Mouse (Mus musculus) monocyte, adult 2 months (primary cell): ENCODE measurements around the gene Mogat2.

Source experiments
- DNase-seq, 2 experiments: peaks; one replicate each; pipeline ENCODE4 v3.0.0; 2022; ENCODE audit warnings: low spot score in 2 of 2, low read depth in 1 of 2

Gene Mogat2

DNA sequence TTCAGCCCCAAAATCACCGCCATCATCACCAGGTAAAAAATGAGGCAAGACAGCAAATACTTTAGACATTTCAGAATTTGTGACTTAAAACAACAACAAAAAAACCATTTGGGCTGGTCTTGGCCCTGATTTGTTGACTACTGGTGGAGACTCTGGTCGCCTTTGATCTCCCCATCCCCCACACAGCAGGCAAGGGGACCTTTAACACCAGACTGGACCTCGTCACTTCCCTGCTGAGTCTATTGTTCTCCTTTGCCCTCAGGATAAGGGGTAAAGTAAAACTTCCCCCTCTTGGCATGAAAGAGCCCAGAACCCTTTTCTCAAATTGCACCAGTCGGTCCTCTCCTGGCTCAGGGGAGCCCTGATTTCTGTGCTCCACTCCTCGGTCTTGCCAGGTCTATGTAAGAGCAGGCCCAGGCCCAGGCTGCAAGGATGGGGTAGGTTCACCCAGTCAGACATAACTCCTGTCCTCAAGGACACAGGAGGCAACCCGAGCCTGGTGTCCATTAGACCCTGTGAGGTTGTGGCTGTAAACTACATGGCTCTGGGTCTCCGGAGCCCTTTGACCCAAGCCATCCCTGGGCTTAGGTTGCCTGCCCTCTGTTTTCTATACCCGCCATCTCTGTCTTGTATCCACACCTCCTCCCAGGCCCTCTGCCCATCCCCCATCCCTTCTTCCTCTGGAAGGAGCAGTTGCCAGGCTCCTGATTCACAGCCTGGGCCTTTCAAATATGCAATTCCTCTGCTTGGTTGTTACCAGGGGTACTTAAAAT, 1.3 kb downstream of the Mogat2 start:
- DNase-seq, result no peak

DNA sequence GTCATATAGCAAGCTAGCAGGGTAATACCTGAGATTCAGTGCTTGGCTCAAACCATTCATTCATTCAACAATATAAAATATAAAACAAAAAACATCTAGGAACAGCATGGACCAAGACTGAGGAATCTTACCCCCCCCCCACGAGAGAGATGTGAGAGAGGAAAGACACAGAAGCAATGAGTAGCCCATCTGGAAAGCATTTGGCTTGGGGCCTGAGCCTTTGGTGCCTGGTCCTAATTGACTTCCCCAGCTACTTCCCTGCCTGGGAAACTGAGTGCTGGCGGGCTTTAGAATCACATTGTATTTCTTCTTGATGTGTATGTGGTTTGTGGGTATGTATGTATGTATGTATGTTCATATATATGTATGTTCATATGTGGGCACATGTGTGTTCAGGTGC, 2.8 kb downstream of the Mogat2 start:
- DNase-seq, result no peak

DNA sequence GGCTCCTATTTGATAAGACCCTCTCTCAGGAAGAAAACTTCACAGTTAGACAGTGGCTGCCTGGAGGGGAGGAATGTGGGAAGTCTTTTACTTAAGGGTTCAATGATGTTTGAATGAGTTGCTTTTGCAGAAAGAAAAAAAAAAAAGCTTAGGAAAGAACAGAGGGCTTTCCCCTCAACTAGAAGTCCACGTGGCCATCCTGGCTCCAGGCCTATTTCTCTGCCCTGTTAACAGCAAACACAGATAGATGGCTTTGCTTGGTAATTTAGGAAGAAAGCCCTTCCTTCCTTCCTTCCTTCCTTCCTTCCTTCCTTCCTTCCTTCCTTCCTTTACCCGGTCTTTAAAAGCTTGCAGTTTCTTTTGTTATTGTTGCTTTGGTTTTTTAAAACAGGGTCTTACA, 3.5 kb downstream of the Mogat2 start:
- no peak for DNase-seq

DNA sequence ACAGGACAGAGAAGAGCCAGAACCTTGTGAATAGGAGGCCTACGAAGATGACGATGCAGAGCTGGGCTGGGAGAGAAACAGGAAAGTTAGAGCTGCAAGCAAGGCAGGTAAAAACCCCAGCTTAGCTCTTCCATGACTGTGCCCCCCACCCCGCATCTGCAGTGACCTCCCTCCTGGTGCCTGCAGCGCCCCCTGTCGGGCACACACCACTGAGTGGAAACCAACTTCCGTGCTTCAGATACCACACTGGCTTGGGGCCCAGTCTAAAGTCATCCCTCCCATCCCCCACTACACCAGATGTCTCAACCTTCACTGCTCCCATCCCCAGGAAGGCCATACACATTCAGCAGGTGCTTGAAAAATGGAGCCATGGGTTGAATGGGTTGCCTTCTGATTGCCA, 5.8 kb downstream of the Mogat2 start:
- no peak for DNase-seq

DNA sequence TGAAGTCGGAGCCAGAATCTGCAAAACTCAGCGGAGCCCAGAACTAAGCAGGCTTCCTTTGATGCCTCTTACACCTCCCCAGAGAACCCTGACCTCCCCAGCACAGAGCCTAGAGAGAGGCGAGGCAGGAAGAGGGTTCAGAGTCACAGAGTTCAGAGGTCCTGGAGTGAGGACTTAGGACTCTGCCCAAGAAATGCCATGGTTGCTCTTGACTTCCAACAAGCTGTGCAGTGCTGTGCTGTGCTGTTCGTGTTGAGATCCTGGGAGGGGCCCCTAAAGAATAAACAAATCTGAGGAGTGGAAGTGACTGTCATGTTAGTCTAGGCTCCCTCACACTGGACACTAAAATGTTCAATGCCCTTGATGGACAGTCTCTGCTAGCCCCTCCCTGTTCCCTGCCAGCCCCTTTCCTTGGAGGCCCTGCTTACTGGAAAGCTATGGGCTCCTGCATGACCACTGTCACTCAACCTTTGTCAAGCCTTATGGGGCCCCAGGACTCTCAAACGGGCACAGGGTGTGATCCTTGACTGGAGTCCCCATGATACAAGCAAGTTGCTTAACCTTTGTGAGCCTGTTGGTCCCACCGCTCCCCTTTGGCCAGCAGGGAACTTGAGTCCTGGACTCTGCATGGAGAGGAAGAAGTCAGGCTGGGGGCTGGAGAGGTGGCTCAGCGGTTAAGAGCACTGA, 8.2 kb downstream of the Mogat2 start:
- DNase-seq, result no peak

DNA sequence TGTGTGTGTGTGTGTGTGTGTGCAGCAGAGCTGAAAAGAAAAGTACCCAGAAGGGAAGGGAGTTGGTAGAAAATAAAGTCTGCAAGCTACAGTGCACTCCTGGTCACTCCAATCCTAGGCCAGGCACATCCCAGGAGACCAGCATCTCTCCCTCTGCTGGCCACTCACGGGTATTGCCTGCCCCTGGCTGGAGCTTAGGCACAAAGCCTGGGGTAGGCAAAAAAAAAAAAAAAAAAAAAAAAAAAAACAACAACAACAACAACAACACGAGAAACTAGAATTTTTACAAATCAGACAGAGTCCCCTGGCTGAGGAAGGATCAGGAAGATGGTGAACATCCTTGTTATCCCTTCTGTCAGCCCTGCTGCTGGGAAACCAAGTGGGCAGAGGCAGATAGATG, 9.0 kb downstream of the Mogat2 start:
- no peak for DNase-seq

DNA sequence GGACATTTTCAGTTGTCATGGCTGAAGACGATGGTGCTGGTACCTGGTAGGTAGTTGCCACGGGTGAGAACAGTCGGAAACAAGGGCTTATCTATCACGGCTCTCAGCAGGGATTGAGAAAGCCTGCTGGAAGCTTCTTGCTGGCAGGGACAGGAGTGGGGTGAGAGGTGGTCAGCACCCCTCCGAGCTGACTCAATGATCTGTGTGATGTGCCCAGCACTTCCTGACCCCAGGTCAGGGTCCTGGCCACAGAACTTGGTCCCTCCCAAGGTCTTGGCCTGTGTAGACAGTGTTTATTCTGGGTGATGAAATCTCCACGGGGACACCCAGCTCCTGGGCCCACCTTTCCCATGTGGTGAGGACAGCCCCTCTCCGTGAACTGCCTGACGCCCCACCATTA, 9.6 kb downstream of the Mogat2 start:
- DNase-seq, result no peak

DNA sequence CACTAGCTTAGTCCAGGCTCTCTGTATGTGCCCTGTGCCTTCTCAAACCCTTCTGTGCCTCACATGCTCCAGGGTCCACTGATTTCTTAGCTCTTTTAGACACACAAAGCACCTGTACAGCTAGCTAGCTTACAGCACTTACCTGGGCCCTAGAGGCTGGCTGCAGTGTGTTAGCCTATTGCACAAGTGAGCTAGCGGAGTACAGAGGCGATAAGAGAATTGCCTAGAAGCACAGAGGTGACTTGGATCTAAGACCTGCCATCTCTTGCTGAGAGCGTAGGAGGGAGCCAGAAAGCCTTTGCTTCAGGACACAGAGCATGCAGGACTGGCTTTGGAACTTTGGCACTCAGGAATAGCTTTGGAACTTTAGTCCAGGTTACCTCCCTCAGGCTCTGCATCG, 11.2 kb downstream of the Mogat2 start:
- no peak for DNase-seq

DNA sequence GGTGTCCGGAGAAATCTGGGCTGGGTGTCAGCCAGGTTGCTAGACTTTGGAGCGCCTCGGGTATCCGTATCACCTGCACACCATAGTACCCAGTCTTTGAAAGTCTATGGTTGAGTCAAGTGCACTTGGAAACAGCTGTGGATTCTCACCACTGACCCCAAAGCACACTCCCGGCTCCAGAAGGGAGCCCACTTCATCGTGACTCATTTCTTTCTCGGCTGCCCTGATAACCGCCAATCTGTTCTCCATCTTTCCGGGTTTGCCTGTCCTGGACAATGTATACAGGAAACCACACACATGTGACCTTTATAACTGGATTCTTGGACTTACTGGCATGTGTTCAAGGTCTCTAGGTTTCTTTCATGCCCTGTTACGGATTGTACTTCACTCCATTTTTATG, 11.8 kb downstream of the Mogat2 start:
- DNase-seq, result no peak

DNA sequence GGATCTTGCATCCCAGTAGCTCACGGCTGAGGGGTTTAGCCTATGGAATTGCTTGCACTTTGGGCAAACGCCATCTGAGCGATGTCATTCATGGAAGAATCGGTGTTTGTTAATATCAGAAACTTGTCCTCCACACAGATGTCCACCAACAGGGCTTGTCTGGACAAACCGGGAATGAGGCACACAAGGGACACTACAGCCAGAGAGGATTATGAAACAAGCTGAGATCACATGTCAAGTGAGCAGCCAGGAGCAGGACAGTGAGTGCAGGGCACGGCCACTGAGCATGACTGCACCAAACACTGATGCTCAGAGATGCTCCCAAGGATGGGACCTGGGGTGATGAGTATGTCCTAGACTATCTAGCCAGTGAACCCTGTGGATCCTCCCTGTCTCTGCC, 13.0 kb downstream of the Mogat2 start:
- DNase-seq, result no peak

DNA sequence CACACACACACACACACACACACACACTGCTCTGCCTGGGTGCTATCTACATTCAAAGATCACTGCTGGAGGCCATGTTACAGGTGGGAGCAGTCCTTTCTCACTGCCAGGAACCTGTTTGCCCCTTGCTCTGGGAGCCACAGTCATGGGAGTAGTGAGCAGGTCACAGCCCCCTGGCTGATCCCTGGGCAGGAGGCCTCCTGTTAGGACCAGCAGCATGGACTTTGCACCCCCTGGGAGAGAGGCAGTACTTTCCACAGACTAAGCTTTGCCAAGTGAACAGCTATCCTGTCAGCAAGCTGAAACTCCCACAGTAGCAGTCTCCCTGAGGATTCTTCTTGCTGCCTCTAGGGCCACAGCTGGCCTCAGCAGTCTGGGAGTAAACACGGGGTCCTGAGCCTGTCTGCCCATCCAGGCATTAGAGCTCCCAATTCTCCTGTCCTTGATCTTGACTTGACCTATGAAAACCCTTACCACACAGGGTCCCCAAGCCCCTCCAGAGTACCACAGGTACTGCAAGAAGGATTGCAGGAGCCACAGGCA, 13.7 kb downstream of the Mogat2 start:
- DNase-seq, result no peak

DNA sequence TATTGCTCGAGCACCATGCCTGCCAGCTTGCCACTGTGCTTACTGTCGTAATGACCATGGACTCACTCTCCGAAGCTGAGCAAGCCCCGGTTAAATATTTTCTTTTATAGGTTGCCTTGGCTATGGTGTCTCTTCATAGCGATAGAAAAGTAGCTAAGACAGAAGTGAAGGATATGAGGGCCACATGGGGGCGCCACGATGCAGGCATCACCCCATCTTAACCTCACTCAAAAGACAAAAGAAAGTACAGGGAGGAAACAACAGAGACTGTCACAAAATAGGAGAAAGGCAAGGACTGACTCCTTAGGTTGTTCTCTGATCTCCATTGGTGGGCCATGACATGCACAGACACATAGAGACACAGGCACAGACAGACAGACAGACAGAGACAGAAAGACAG, 14.2 kb downstream of the Mogat2 start:
- DNase-seq, result no peak

DNA sequence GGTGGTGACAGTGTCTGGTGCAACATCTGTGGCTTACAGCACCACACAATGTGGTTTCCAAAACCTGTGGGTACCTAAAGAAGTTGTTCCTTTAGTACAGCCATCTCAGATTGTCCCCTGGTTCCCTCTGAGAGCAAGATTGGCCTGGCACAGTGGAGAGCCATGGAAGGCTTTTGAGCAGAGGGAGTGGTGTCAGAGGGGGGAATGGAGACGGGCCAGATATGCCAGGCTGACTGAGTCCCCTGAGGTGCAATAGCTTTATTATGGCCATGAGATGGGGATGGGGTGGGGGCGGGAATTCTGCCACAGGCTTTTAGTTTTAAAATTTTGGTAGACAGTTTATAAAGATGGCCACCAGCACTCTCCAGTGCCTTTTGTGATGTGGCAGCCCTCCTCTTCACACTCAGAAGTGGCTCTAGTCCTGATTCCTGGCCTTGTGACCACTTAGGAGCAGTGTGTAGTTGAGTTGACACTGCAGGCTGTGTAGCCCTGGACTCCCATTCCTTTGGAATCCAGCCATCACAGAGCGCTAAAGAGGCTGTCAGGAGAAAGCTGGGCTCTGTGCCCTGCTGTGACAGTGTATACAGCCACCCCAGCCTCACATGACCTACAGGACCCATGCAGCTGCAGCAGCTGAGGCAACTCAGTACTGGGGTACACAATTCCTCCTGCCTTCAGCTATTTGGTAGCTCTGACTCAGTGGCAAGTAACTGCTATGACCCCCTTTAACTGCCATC, 20.9 kb downstream of the Mogat2 start:
- DNase-seq, result no peak

DNA sequence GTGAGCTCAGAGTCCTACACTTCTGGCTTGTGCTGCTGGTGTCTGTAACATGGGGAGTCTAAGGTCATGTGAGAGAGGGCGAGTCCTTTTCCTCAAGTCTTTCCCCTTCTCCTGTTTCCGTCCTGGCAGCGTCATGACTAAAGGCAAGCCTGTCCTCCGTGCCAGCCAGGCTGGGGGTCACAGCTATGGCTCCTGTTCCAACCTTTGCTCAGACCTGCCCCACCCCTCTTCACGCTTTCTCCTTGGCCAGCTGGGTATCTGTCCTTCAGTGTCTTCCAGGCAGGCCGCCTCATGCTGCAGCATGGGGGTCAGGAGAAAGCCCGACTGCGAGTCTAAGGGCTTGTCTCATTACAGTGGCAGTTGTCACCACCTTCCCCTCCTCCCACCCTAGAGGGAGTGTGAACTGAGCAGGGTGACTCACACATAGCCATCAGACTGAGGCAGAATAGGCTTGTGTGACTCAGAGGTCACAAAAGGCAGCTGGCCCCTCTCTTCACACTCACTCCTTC, 23.0 kb downstream of the Mogat2 start:
- DNase-seq, result no peak

DNA sequence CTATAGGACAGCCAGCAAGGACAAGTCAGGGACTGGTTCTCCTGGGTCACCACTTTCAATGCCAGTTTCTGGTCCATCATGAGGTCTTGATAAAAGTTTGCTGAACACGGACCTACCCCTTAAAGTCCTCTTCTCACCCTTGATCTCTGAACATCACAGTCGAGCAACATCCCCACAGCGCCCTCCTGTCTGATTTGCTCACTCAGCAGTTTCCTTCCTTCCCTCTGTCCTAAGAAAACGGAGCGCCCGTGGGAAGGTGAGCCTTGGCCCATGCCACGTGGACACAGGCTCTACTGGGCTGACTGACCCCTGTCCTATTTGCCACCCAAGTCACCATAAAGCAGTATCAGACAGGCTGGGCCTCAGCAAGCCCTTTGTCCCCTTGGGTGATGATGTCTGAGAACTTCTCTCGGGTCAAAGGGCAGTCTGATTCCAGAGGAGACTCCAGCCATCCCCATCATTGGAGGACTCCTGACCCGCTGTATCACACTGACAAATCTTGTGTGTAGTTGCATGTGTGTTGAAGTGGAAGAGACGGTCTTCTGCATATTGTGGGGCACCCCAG, 23.7 kb downstream of the Mogat2 start:
- DNase-seq, result no peak

DNA sequence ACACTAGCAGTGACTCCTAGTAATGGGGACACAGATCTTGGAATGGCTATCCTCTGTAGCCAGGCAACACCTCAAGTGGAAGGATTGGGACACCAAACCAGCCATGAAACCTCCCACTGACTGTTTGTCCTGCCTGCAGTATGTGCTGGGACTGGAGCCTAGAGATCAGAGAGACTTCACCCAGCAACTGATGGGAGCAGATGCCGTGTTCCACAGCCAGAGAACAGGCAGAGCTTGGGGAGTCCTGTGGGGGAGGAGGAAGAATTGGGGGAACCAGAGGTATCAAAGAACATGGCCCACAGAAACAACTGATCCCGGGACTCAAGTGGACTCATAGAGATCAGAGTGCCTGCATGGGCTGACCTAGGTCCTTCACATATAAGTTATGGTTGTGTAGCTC, 24.7 kb downstream of the Mogat2 start:
- no peak for DNase-seq

DNA sequence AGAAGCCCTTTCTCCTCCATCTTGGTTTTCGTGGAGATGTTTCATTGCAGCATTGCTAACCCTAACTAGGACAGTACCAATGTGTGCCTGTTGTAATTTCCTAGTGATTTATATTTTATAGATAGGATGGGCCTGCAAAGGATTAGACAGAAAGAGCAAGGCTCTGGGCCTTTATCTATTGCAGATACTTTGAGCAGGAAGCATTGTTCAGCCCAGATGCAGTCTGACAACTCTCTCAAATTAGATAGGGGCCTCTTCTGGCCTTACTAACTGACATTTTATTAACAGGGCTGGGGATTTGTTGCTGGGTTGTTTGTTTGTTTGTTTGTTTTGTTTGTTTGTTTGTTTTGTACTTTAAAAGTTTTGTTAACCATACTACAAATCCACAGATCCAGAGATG, 25.4 kb downstream of the Mogat2 start:
- DNase-seq, result no peak

DNA sequence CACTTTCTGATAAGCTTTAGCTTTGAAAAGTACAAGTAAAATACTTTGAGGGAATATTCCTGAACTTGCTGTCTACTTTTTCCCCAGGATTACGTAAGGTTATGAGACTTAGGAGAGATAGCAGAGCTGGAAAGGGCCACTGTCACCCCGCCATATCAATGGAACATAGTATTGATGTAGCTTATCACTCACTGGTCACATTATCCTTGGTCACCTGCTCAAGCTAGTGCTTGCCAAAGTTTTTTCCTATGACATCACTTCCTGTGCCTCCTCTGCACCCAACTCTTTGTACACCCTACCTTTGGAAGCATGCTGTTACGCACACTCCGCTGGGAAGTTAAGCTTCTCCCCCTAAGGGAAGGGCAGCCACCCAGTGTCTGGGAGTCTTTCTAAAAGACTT, 29.7 kb downstream of the Mogat2 start:
- DNase-seq, result no peak

DNA sequence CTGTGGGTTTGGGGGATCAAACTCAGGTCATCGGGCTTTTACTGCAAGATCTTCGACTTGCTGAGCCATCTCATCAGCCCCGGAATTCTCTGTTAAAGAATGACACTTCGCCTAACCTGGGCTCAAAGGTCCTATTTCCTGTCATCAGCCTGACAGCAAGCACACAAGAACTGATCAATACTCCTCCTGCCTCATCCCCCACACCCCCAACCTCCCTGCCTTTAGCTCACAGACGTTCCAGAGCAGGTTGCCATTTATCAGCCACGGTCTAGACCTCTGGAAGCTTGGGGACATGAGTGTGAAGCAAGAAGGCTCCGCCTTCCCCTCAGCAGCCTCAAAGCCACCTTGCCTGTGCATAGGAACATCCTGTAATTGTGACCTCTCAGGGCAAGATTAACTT, 32.1 kb downstream of the Mogat2 start:
- no peak for DNase-seq

DNA sequence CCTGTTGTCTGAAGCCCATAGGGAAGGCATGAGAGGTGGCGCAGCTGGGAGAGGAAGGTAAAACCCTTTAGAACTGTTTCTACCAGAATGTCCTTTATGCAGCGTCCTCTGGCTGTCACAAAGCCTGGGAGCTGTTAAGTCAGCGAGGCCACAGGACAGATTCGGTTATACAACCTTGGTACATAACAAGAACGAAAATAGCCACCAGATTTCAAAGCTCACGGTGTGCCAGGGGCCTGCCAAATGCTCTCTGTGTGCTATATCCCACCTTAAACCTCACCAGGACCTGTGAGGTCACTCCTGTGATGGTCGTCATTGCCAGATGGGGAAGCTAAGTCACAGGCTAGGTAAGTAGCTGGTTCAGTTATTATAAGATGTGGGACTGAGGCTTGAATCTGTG, 36.3 kb downstream of the Mogat2 start:
- DNase-seq, result no peak

DNA sequence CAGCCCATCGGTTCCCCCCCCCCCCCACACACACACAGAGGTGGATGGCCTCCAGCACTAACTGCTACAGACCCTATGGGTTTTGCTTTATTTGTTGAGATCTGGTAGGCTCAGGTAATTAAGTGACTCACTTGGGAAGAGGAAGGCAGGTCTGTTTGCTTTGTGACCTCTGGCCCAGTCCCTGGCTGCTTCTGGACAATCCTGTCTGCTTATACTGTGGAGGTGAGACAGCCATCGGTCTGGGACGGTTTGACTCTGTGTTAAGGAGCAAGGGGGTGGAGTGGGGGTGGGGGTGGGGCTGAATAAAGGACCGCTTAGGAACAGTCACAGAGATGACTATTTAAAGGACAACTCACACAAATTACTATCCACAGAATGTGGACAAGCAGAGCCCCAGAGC, 38.1 kb downstream of the Mogat2 start:
- no peak for DNase-seq
